Mouse (Mus musculus) adrenal gland, adult 8-10 months (tissue): Measurements from ENCODE around the gene Vac14. TPM values are rescaled to one million over a fixed set of nuclear protein-coding genes. Genes with fewer than 3 reads are reported as not detected.

Source experiments
- DNase-seq: peaks from one replicate; pipeline ENCODE4 v3.0.0; 2022
- total RNA-seq, 4 experiments: library from RNA; stranded (reverse); gene quantifications; 2 replicates each; pipeline ENCODE4 v1.2.4; 2022

The Vac14 gene
- 10 to 100 TPM; 30.9 to 34.8 (median 33.2) TPM for total RNA-seq

DNA sequence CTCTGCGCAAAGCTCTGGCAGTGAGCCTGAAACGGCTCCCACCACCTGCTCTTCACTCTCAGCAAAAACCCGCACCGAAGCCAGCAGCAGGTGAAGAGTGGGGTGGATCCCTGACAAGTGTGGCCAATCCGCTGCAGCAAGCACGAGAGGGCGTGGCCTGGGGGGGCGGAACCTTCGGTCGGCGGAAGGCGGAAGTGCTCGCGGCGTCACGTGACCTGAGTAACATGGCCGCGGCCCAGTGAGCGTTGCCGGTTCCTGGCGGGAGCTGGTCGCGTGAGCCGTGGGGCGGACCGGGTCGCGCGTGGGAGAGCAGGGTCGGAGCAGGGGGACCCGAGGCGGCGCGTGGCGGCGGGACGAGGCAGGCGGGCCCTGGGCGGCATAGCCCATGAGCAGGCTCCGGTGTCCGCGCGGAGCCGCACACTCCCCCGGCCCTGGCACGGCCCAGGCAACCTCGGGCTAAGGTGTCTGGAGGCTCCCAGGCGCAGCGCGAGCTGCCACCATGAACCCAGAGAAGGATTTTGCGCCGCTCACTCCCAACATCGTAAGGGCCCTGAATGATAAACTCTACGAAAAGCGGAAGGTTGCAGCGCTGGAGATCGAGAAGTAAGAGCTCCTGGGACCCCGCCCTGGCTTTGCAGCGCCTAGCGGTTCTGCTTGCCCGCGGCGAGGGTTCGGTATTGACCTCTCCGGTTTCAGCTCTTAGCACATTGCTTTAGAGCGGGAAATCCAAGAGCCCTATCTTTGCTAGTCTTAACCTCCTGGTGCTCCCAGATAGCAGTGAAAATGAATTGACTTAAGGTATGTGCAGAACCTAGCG is at the start of gene Vac14:
Vac14 (plus strand) TSS at position 195 of the 817 bp plus-strand sequence.
- DNase-seq = peak; percentile 95

- DNase-seq = no peak
Measured at GRCm38 (mm10) chr8:110592641-110593040, 25.7 kb upstream of the Vac14 start.

DNA sequence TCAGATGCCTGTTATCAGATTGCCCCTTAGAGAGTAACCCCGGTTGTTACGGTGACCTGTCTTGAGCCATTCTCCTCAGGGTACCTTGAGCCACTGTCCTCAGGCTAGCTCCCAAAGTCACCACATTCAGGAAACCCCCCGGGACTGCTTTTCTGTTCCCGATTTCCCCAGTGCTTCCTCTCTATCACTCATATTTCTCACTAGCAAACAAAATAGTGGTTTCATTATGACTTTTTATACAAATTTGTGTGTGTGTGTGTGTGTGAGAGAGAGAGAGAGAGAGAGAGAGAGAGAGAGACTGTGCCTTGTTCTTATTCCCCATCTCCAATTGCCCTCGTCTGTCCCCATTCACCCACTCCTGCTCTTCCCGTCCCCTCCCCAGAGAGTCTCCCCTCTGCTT is 24.2 kb upstream of the Vac14 start:
- DNase-seq = no peak

DNA sequence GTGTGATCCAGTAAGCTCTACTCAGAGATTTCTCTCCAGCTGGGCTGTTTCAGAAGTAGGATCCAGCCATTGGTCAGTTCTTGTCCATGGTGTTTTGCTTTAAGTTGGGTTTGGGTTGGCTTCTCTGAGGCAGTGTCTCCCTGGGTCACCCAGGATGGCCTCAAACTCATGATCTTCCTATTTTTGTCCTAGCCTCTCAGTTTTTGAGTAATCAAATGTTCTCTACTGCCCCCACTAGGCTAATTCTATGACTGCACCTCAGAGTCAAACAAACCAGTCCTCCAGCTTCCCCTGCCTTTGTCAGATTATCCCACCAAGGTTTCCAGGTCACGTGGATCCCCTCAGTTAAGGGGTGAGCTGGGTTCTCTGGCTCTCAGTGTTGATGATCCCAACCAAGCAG is 13.8 kb upstream of the Vac14 start:
- no peak for DNase-seq

GRCm38 (mm10) chr8:110605401-110606015 is 12.9 kb upstream of the Vac14 start:
- DNase-seq = no peak

DNA sequence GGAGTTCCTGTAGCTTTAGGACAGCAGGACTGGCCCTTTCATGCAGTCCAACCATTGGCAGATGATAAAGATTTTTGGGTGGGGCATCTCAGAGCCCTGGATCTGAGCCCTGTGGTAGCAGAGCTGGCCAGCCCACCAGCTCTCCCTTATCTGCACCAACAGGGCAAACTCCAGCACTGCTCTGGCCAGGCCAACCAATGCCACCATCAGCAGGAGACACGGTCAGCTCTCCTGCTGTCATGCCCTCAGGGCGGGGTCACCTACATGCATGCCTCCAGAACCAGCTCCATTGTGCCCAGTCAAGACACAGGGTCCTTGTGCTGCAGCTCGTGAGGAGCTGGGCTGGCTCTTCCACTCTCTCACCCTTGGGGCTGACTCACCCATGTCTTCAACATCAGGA is 2.7 kb upstream of the Vac14 start:
- no peak for DNase-seq

DNA sequence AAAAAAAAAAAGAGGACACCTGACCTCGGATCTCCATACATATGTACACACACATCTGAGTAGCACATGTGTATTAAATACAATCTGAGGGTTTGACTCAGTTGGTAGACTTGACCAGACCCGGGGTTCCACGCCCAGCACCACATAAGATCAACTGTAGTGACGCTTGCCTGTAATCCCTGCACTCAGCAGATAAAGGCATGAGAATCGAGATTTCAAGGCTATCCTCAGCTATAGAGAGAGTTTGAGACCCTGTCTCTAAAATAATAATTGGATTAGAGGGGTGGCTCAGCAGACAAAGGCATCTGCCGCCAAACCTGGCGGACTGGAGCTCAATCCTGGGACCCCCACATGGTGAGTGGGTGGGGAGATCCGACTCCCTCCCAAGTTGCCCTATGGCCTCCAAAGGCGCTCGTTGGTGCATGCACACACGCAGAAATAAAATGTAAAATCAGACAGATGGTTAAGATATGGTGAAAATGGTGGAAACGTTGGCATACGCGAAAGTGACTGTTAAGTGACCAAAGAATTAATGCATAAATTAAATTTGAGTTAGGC is 505 bp upstream of the Vac14 start:
- no peak for DNase-seq

GRCm38 (mm10) chr8:110619208-110619574 is 806 bp downstream of the Vac14 start:
- no peak for DNase-seq

DNA sequence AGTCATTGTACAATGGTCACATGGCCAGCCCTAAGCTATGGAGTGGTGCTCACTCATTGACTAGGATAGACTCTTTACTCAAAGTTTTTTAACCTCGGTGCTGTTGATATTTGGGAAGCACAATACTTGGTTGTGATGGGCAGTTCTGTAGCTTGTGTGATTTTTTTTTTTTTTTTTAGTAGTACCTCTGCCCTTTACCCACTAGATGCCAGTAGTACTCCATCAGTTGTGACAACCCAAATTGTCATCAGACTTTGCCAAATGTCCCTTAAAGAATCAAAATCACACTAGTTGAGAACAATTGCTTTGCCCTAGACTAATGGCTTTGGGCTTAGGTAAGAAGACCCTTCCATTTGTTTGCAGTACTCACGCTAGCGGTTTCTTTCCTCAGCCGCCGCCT is 1.5 kb downstream of the Vac14 start:
- no peak for DNase-seq

DNA sequence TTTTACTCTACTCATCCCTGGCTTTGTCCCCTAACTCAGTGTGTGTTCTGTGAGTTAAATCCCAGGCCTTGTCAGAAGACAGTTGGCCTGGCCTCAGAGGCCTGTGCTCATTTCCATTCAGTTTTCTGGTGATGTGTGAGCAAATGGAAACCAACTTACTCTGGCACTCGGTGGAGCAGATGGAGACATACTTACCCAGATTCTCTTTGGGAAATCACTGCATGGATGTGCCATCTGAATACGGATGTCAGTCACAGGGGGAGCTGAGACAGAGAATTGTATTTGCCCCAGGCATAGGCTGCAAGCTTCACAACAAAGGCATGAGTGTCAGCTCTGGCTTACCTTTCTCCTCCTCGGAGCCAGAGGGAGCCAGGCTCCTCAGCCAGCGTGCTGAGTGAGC is 8.0 kb downstream of the Vac14 start:
- DNase-seq = no peak

DNA sequence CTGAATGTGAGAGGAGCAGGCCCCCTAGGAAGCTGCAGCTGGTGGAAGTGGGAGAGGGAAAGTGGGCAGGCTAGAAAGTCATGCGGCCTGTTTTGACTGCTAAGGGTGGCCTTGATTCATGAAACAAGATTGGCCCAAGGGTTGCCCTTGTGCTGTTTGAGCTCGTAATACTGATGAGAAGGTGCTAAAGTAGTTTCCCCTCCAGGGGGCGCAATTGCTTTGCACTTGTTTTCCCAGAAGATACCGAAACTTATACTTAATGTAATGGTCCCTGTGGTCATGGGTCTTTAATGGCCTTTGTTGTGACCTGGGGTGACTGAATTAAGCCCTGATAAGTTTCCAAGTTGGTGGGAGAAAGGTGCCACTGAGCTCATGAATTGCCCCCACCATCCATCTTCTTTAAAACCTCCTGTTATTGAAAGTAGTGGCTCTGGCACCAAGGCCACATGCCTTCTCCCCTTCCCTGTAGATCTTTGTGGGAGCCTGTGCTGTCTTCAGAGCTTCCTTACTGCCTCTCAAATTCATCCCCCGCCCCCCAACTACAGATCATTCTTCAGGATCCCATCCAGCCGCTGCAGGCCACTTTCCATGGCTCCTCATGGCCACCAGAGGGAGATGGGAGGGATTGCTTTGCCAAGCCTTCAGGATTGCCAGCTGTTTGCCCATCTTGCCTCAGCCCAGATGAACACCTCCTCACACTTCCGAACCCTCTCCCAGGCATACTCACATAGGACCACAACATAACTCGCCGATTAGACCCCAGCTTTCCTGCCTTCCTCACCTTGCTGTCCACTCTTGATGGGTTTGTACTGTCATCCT is 11.1 kb downstream of the Vac14 start:
- peak; percentile 66 for DNase-seq

DNA sequence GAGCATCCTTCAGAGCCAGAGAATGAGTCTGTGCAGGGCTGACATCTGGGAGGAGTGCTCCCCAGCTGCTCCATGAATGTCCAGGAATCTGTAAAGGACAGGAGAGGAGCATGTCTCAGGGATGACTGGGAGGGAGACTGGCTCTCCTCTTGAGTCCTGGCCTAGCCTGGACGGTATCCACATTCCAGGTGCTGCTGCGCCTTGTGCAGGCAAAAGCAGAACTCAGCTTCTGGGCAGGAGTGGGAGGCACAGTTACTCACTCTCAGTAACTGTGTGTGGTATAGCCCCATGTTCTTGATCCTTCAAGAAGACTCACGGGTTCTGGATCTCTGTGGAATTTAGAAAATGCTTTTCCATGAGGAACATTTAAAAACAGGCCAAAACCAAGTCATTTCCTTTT is 11.7 kb downstream of the Vac14 start:
- DNase-seq = no peak

- no peak for DNase-seq
Measured at GRCm38 (mm10) chr8:110630571-110631071, 12.2 kb downstream of the Vac14 start.

DNA sequence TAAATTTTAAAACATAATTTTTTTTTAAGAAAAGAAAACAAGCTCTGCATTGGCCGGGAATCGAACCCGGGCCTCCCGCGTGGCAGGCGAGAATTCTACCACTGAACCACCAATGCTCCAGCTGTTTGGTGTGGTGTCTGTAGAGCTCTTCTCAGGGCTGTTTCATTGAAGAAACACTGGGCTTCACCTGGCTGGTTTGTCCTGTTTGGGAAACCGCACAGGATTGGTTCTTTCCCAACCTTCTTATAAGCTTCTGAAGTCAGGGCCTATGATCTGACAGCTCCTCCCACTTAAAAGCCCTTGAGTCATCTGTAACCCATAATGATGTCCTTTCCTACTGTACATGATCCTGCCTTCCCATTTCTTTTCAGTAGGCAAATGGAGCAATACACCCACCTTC is 12.8 kb downstream of the Vac14 start:
- DNase-seq = no peak

GRCm38 (mm10) chr8:110633814-110634213 is 15.4 kb downstream of the Vac14 start:
- DNase-seq = no peak

- DNase-seq = no peak
Measured at GRCm38 (mm10) chr8:110636182-110636581, 17.8 kb downstream of the Vac14 start.

DNA sequence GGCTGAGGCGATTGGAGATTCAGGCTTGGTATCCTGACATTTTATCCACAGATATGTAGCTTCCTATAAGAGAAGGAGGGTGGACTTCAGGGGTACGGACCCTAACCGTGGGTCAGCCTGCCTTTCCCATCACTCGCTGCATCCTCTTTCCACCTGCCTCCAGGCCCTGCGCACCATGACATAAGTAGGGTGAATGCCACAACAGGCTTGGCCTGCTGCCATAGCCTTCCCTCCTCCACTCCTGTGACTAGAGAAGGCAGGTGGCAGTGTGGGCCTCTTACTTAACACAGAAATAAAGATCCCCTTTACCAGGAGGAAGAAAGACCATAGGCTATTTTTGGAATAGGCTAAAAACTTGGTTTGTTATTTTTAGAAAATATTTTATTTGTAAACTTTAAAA is 23.9 kb downstream of the Vac14 start:
- no peak for DNase-seq

GRCm38 (mm10) chr8:110643177-110643576 is 24.8 kb downstream of the Vac14 start:
- DNase-seq = no peak

DNA sequence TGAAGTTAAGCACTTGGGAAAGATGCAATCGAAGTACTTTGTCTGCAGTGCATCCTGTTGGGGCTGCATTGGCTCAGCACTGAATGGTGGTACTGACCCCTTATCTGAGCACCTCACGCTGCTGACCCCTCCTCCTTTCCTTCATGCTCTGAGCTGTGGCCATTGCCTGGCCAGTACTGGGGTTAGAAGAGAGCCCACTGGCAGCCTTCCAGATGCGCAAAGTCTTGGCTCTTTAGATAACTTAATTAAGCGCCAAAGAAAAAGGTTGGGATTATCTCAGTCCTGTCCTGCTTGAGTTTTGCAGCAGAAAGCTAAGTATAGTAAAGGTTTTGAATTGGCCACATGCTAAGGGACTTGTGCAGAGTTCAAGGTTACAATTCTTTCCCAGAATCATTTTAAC is 26.0 kb downstream of the Vac14 start:
- no peak for DNase-seq

DNA sequence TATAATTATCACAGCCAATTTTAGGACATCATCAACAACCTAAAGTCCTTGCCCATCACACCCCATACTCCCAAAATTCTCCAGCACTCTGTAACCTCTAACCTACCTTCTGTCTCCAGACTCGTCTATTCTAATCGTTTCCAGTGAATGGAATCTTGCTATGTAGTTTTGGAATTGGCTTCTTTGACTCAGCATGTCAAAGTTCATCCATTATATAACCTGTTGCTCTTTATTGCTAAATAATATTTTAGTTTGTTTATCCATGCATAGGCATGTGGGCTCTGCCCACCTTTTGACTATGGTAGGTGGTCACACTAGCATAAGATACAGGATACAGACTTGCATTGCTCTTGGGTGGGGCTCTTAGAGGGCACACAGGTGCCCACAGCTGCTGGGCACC is 26.5 kb downstream of the Vac14 start:
- DNase-seq = no peak

DNA sequence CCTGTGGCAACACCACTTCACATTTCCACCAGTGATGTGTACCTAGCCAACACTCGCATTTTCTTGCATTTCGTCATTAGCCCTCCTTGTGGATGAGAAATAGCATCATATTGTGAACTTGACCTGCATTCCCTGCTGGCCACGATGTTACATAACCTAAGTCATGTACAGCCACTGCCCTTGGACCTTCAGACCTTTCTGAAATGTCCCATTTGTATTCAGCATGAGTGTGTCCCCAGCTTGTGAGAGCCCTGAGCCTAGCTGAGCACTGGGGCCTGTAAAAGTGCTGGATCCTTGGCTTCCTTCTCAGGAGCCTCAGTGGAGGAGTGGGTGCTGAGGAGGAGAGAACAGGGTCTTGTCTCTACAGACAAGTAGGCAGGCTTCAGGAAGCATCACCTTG is 27.0 kb downstream of the Vac14 start:
- DNase-seq = peak; percentile 72

- DNase-seq = peak; percentile 70
Measured at GRCm38 (mm10) chr8:110646064-110646463, 27.7 kb downstream of the Vac14 start.

DNA sequence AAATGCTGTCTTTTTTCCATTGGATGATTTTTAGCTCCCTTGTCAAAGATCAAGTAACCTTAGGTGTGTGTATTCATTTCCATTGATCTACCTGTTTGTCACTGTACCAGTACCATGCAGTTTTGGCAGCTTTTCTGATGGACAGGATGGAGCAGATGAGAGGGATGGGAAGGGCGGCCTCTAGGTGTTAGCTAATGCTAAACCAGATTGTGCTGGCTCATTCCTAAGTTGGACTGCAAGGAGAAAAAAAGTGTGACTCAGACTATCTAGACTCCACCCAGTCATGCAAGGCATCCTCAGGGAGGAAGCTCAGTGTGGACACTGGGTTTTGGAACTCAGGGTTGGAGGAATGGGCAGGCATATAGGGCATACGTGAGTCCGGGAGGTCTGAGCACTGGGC is 30.2 kb downstream of the Vac14 start:
- no peak for DNase-seq
